Mouse (Mus musculus) kidney, adult 18-20 months (tissue): ENCODE measurements around the gene Lifr.

ENCODE experiments used
- DNase-seq: peaks from one replicate; pipeline ENCODE4 v3.0.0; 2021

Gene Lifr

DNA sequence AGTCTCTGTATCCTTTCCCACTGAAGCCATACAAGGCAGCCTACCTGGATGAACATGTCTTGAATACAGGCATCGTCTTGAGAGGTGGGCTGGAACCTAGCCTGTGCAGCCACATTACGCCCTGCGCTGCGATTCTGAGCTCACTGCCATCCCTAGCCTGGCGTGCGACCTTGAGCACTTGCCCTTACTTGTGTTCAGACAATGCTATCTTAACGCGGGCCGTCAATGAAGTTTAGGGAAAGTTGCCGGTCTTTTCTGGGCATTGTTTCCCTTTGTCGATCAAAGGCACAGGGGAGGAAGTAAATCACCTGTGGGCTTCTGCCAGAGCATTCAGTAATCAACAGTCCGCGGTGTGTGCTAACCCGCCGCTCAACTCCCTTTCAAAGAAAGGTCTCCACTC is 8.6 kb upstream of the Lifr start:
- DNase-seq, result no peak

DNA sequence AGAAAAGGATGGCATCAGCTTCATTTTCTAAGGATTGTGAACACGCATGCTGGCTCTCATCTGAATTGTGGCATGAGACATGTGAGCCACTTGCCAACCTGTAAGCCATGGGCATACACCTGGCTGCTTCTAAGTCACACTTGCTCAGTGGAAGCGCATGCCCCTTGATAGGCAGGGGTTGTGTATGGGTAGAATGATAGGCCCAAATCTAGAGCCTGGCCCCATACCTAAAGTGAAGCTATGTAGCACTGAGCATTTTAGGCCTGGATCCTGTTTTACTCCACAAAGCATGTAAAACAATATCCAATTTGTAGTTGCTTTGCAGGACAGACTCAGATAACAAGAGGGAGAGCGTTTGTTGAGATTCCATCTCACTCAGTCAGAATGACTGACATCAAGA is 7.5 kb upstream of the Lifr start:
- DNase-seq, result no peak

DNA sequence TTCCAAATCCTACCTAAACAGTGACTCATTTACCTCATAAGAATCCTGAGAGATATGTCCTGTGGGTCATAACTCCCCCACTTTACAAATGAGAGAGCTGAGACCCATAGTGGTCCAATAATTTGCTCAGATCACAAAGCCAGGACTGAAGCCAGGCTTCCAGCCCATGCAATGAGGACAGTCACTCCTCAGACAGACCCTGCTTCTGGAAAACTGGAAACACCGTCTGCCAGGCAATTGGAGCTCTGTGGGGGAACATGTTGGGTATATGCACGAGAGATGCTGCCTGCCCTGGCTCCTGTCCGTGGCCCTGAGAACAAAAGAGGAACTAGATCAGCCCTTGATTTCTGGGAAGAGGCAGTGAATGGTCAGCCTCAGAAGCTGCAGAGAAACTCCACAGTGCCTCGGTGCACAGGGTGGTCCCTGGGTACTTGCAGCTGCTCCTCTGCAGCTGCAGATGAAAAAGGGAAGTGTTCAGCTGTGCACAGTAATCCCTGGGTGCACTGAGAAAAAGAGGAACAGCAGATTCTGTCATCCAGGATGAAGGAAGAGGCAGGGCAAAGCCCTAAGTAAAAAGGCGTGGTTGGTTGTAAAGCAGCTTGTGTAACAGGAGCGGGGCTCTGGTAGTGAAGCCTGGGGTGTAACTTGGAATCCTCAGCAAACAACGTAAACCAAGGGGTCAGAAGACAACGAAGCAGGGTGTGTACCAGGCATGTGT is 5.5 kb upstream of the Lifr start:
- no peak for DNase-seq

DNA sequence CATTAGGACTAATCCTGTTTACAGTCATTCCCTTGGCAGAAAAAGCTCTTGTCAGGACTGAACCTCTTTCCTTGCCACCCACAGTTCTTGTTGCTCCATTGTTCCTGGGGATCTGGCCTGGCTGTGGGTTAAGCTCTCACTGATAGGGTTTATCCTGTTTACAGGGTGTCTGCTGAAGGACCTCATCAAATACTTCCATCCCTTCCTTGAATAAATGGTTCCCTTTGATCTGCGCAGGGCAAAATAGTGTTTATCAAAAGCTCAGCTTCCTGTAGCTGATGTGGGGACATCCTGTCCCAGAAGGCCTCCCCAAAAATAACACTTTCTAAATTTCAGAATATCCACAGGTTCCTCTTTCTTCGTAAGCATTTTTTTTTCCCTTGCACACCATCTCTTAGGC is 1.7 kb upstream of the Lifr start:
- DNase-seq, result no peak

DNA sequence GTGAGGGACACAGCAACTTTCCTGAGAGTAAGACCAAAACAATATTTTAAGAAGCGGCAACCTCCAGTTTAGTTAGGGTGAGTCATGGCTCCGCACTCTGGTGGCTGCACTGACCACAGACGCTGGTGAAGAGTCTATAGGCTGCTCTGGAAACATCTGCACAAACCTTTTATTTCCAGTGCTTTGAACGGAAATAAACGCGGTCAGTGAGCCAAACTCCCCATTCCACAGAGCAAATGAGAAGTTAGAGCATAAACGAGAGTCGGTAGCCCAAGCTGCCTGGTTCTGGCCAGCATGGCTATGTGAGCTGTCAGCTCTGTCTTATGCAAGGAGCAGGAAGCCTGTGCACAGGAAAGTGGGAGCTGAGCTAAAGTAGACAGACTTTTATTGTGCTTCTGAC is 1.9 kb downstream of the Lifr start:
- peak; percentile 50 for DNase-seq

DNA sequence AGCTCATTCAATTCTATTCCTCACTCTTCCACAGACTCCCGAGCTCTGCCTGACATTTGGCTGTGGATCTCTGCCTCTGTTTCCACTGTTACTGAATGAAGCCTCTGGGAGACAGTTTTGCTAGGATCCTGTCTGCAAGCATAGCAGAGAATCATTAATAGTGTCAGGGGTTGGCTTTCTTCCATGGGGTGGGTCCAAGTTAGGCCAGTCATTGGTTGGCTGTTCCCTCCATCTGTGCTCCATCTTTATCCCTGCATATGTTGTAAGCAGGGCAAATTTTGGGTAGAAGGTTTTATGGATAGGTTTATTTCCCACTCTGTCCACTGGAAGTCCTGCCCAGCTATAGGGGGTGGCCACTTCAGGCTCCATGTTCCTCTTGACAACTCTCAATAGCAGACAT is 9.0 kb downstream of the Lifr start:
- DNase-seq, result no peak

DNA sequence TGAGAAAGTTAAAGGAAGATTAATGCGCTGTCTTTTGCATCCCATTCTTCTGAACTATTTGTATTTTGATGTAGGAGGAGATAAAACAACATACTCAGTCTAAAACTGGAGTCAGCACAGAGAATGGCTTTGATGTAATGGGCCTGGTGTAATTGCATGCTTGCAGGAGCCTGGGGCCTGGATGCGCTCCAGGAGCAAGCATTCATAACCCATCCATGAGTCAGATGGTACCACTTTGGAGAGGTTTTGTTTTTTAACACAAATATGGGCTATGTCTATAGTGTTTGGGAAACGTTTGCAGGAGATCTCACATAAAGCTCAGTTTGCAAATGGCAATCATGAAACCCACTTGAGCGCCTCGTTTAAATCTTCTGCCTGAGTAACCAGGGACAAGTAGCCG is 9.8 kb downstream of the Lifr start:
- DNase-seq, result no peak

DNA sequence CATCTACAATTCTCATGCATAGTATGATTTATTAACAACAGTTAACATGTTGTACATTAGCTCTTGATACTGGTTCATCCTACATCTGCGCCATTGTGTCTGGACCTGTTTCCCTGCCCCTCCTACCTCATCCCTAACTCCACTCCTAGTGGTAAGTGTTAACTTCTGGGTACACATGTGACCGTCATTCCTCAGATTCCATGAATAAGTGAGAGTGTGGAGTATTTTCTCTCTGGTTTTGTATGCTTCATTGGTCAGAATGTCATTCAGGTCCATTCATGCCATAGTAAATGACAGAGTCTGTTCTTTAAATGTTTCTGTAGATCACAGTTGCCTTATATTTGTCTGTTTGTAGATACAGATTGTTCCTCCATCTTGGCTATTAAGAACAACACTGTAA is 12.6 kb downstream of the Lifr start:
- DNase-seq, result no peak

DNA sequence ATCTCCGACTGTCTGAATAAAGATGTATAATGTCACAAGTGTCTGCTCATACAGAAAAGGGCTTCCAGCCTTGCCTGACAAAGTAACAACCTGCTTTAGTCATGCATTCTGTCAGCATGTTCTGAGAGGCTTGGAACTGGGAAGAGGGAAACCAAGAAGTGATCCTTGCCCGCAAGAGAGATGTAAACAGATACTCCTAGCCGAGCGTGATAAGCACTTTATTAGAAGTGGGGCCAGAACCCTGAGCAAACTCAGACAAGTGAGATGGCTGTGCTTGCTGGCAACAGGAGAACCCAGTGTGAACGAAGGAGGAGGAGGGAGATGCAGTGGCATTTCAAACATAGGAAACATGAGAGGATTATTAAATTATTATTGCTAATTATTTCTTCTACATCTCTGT is 14.8 kb downstream of the Lifr start:
- no peak for DNase-seq

DNA sequence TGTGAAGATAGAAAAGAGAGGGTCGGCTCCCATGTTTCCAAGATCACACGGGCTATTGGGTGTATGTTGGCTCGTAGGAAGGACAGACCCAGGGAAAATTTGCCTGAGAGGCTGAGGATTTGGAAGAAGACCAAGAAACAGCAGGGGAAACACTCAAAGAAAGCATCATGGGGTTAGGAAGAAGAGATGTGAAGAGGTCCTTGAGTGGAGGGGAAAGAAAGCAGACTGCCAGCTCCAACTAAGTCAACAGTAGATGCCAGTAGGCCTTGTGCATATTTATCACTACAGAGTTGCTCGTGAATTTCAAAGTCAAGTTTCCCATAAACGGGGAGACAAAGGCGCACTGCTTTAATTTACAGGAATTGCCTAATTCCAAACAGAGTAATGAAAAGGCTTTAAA is 17.7 kb downstream of the Lifr start:
- DNase-seq, result no peak

DNA sequence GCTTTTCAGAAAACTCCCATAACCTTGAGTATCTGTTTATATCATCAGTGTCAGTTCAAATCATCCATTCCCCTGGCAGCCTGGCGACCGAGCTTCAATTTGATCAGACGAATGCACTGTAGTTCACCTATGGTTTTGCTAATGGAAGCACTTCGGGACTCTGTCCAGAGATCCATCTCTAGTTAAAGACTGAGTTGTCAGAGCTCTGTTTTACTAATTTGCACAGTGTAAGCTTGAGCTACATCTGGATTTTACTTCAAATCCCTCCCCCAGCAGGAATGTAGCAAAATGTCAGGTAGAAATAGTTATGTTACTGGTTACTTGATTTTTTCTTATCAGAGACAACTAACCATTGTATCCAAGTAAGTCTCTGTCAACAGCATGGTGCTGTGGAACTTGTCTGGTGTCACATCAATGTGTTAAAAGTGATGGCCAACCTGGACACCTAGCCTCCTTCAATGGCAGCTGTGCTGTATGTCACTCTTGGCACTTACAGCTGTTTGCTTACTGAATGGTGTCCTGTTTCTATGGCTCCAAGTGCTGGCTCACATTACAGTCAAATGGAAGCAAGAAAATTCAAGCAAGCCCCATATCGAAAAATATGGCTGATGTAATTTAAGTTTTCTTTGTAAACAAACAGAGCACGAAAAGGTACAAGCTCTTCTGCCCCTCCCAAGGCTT is 22.0 kb downstream of the Lifr start:
- no peak for DNase-seq

DNA sequence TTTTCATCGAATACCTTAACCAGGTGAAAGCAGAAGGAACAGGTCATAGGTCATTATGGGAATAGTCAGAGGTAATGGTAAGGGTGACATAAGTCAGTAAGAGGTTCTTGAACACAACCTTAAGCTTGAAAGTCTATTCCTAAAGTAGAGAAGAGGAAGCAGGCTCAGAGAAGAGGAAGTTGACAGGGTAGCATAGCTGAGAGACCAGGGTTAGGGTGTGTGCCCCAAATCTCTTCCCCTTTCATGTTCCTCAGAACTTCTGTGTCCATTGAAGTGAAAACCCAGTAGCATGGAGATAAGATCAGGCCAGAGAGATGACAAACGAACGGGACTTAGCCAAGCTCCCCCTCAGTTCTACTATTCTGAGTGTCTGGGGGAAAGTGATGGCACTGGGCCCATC is 23.5 kb downstream of the Lifr start:
- DNase-seq, result no peak

DNA sequence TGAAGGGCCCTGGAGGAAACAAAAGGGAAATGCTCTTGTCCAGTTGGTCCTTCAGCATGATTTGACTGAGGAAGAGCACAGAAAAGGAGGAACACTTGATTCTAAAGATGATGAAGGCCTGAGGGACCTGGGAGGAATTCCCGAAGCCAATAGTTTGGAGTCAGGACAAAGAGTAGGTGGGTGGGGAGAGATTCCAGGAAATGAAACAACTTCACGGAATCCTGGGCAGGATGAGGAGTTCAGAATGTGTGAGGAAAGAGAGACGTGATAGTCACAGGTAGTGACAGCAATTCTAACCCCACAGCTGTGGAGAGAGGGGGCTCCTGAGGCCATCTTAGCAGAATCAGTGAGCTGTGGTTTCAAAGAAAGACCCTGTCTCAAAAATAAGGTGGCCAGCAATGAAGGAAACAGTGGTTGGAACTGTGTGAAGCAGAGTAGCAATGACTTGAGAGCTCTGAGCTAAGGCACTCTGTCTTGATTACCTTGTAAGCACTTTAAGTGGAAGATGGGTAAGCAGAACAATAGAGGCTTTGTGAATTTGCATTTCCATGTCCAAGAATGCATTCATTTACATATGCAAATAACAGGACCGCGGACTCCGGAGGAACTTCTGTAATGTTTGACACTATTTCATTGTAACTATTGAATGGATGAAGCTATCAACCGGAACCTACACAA is 25.1 kb downstream of the Lifr start:
- DNase-seq, result no peak

DNA sequence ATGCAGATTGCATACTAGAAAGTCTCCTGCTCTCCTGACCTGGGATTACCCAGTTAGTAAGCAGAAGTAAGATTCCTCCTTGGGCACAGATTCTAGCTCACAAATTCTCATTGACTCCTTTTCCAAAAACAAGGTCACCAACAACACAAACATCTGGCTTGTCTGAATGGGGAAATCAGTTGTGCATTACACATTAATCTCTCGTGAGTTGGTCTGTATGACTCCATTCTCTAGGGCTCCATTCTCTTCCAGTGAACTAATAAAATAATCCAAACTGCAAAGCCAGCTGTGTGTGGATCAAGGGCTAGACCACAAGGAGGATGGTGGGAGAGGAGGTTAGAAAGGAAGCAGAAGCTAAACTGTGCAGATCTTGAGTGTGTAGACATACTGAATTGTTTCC is 25.8 kb downstream of the Lifr start:
- no peak for DNase-seq

DNA sequence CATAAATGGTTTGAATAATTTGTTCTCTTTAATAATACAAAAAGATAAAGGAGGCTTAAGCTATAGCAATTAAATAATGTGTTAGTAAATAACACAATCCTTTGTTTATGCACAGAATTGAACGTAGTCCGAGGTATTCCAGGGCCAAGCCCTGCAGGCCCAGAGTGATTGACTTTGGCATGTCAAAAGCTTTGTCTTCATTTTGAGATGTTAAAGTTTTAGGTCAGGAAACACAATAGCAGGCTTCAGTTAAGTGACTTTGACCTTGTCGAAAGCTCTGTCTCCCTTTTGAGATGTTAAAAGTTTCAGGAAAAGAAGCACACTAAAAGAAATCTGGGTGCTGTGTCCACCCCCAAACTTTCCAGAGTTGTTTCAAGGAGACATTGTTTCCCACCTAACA is 26.3 kb downstream of the Lifr start:
- no peak for DNase-seq

DNA sequence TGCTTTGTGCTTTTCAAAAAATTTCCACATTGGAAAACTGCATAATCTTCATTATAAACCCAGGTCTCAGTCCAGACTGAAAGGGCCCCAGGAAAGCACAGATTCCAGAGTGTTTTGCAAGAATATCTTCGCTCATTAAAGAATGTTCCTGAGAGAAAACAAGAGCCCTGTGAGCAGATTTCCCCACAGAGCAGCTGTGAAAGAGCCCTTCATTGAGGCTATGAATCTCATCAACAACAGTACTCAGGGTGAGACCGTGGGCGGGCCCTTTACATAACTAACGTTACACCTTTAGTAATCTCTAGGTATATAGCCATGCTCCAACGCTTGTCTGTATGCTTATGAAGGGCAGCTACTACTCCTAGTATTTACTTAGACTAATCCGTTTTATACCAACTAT is 27.5 kb downstream of the Lifr start:
- DNase-seq, result no peak

DNA sequence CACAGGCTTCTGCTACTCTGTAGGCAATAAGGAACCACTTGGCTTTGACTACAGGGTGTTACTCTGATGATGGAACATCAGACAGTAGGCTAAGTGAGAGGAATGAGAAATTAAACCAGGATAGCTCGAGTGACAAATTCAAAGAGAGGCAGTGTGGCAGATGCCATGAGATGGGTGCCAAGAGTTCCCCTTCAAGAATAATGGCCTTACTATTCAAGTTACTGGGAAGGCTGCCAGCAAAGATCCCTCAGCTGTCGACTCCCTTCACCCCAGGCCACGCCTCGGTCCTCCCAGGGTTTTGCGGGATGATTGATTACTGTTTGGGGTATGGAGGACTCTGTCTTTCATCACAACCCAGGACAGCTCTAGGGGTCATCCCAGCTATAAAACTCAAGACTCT is 28.4 kb downstream of the Lifr start:
- no peak for DNase-seq

DNA sequence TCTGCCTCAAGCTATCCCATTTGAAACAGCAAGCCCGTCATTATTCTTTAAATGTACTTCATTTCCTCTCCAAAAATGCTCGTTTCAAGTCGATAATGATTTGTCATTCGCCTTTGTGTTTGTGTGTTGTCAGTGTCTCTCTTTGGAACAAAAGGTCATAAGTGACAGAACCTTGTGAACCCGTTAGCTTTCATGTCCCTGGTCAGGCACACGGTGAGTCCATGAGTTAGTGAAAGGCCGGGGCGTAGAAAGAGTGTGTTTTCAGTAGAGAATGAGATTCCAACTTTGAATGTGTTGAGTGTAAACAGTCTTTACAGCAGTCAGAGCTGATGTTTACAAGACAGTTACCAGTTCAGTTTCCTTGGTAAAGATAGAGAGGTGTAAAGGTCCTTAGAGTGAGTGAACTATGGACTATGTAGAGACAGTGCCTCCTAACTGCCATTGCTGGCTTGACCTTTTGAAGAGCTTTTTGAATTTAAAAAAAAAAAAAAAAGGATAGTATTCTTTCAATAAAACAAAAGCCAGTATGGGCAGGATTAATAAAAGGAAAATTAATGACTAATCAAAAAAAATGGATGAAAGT is 29.6 kb downstream of the Lifr start:
- no peak for DNase-seq

DNA sequence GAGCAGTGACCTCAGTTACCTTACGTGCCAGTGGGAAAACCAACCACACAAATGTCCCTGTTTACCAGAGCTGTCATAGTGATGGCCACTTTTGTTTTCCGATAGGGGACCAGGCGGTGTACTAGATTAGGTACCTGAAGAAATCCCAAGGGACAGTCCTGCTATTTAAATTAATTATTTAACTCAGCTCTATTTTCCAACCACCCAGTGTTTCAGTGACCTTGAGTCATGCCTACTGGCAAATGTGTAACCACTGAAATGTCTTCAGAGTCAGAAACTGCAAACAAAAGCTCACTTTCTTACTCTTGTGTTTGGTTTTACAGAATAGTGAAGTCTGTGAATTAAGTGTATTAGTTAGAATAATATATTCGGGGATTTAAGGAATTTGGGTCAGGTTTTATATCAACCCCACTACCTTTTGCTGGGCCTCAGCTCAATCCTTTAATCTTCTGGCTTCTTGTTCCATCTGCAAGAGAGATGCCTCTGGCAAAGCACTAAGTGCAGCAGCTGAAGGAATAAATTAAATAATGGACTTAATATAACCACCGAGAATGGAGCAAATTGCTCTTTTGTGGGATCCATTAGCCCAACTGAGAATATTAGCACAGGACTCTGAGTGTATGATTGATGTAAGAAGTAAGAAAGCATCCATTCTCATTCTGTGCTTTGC is 33.5 kb downstream of the Lifr start:
- DNase-seq, result no peak

DNA sequence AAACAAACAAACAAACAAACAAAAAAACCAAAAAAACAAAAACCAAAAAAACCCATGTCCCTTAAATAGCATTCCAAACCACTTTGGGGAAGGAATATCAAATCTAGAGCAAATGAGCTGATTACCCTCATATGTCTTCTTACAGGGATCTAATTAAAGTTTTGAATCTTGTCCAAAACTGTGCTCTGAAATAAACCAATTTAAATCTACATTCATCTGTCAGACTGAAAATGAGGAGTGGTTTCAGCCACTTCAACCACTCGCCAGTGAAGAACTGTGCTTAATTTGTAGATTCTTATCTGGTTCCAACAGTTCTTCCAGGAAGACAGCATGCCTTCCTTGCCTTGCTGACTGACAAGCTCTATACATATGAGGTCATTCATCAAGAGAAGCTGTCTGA is 35.8 kb downstream of the Lifr start:
- DNase-seq, result no peak

DNA sequence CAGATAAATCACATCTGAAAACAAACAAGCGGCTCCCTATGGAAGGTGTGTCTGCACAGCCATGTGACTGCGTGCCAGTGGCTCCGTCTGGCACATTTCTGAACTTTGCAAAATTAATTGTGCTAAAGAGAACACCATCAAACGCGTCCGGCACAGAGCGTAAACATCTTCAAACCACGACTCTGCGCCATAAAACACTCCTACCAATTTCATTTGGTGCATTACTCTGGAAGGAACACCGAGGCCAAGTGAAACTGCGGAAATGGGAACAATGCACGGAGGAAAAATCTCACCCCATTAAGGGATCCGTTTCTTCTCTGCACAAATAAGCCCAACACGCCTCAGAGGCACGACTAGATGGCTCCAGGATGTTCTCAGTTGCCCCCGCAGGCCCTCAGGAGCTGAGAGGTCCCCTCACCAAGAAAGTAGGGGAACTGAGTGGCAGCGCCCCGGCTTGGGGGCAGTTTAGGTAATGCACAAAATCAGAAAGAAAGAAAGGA is 38.3 kb downstream of the Lifr start:
- DNase-seq, result no peak

DNA sequence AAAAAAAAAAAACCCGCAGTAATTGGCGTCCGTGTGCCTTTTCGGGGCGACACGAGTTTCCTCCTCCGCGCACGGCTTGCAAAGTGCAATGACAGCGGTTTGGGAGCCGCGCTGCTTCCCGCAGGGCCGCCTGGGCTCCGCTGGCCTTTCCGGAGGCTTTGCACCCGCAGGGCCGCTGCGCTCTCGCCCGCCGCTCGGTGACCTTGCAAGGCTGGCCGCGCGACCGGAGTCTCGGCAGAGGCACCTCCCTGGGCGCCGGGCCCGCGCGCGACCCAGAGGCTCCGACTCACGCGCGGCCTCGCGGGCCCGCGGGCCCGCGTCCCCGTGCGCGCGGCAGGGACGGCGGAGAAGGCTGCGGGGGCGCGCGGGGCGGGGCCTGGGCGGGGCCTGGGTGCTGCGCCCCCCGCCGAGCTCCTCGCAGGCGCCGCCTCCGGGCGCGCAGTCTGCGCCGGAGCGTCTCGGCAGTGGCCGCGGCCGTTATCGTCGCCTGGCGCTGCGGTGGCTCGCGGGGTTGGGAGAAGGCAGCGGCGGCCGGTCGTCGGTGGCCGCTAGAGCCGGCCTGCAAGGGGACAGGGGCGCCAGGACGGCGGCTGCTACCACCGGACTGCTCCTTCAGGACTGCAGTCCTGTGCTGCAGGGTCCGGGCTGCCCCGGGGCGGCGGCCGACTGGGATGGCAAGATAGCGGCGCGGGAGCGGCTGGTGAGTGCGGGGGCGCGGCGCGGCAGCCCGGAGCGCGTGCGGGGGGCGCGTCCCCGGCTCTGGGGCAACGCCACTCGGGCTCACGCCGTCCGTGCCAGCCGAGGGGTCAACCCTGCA is 38.9 kb downstream of the Lifr start:
- DNase-seq, result peak; percentile 88

DNA sequence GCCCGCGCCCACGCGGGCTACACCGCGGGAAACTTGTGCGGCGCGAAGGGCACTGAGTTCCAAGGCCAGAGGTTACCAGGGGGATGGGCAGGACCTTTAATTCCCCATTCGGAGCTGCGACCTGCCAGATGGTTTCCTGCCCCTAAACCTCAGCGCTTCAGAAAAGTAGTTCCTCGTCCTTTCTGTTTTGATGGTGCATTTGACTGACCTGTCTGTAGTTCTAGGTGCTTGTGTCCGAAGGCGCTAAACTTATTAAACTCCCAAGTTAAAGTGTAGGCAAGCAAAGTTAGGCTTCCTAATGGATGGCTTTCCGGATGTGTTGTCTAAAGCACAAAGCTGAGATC is 39.5 kb downstream of the Lifr start:
- DNase-seq, result no peak
